Mouse (Mus musculus): Measurements from ENCODE around the gene Gm27179.
"Not testable (repeated sequence)": the region's sequence is repeated elsewhere in the genome, so short reads cannot be mapped to it uniquely, and the experiment has no call there.

DNA sequence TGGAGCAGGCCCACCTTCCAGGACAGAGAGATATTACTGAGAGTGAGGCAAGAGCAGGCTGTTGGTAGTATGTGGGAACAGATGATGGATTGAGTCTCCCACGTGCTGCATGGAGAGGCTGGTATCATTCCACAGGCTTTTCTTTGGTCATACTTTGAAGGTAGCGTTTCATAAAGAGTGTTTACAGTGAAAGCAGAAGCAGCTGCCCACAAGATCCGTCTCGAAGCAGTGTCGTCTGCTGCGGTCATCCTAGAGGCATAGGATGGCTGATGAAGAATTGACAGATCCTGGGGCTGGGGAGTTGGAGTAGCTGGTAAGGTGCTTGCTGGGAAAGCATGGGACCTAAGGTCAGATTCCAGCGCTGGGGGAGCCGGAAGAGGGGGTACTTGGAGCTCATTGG is 44.5 kb upstream of the Gm27179 start:
- not testable (repeated sequence) for TF ChIP-seq POLR2A (IDR thresholded peaks at IDR 0.05; ENCODE audit: borderline replicate concordance, extremely low read depth, insufficient read depth, insufficient read length, poor library complexity, severe bottlenecking); CTCF (IDR thresholded peaks at IDR 0.05; ENCODE audit: borderline replicate concordance, extremely low read depth, insufficient read depth, insufficient read length)

Measured in brain, embryonic 14.5 days (tissue).